Mouse (Mus musculus) heart, adult 2 months (tissue): ENCODE measurements around the gene Igsf21.

Experiments
- CTCF ChIP-seq: fragments of 200-600 bp; IDR thresholded peaks from 2 replicates; pipeline ENCODE4 v1.8.1; 2022; ENCODE audit warnings: antibody characterized with exemption, mild to moderate bottlenecking, moderate library complexity
- EP300 ChIP-seq: fragments of 200-500 bp; IDR thresholded peaks from 2 replicates; pipeline ENCODE4 v1.6.1; 2011; ENCODE audit warnings: low read depth, low read length, control low read depth; ENCODE audit not compliant: insufficient read depth
- POLR2A ChIP-seq: fragments of 200-500 bp; IDR thresholded peaks from 2 replicates; pipeline ENCODE4 v1.6.1; 2011; ENCODE audit warnings: mild to moderate bottlenecking, low read depth, low read length, control low read depth; ENCODE audit not compliant: insufficient read depth

GRCm38 (mm10) chr4:140030040-140030386 lies 216.6 kb downstream of the Igsf21 start:
- TF ChIP-seq POLR2A (no peak), CTCF (no peak), EP300 (no peak)
